ENCODE assay signal across 8 mouse cellular contexts in genomic region chr13:58128768-58129671, GRCm38 (mm10). TPM values are rescaled to one million over a fixed set of nuclear protein-coding genes. Genes with fewer than 3 reads are reported as not detected.
DNase-seq lines count a peak whose midpoint lies in the region; ATAC-seq and TF ChIP-seq lines count a peak whose summit lies in the region.

No protein-coding gene starts in this region.

- peak overlapping the region; percentile 67 for H3K4me2 ChIP-seq in embryonic facial prominence, embryonic 12.5 days (replicated peaks)
- peak overlapping the region; percentile 54 for H3K4me2 ChIP-seq in limb, embryonic 11.5 days (ENCODE audit: low read depth, severe bottlenecking)
- H3K4me2 ChIP-seq in midbrain, embryonic 13.5 days (replicated peaks), result peak overlapping the region; percentile 65

- peak overlapping the region; percentile 98 for H3K4me3 ChIP-seq in embryonic facial prominence, embryonic 12.5 days
- H3K4me3 ChIP-seq in kidney, adult 2 months (ENCODE audit: insufficient read depth, low read depth, low read length), result peak overlapping the region; percentile 72
- peak overlapping the region; percentile 100 for H3K4me3 ChIP-seq in limb, embryonic 11.5 days (ENCODE audit: low read depth, low read length)
- H3K4me3 ChIP-seq in midbrain, embryonic 13.5 days (replicated peaks), result peak overlapping the region; percentile 99
- H3K4me3 ChIP-seq in small intestine, adult 2 months (ENCODE audit: low read depth, low read length), result peak overlapping the region; percentile 94

- peak; percentile 92 for DNase-seq in 3134 (ENCODE audit: extremely low read depth, insufficient read length, low spot score)
- DNase-seq in adrenal gland, postnatal 36 days, result peak; percentile 97 to 98
- DNase-seq in heart, adult 18-20 months, result peak; percentile 97 to 98
- peak; percentile 98 for DNase-seq in kidney, adult 2 months
- peak; percentile 95 for DNase-seq in limb, embryonic 11.5 days (ENCODE audit: low spot score)

- H3K4me1 ChIP-seq in embryonic facial prominence, embryonic 12.5 days, result peaks cover 20% of the 10 kb centered on the region
- peaks cover 11% of the 10 kb centered on the region for H3K4me1 ChIP-seq in kidney, adult 2 months (ENCODE audit: control insufficient read depth, insufficient read depth, low read length)
- 0 out of 2 replicates have a peak, but pooled peaks cover 2% of the 10 kb centered on the region for H3K4me1 ChIP-seq in limb, embryonic 11.5 days (ENCODE audit: control insufficient read depth, insufficient read depth, low read length)
- H3K4me1 ChIP-seq in midbrain, embryonic 13.5 days (replicated peaks), result peaks cover 34% of the 10 kb centered on the region
- H3K4me1 ChIP-seq in small intestine, adult 2 months (ENCODE audit: control insufficient read depth, insufficient read depth, insufficient read length, low read length), result peaks cover 9% of the 10 kb centered on the region; the same call in 1 of the 2 replicates

- no peaks in the 10 kb centered on the region for H3K9me3 ChIP-seq in embryonic facial prominence, embryonic 12.5 days
- H3K9me3 ChIP-seq in limb, embryonic 11.5 days (ENCODE audit: control insufficient read depth, low read length), result no peaks in the 10 kb centered on the region
- H3K9me3 ChIP-seq in midbrain, embryonic 13.5 days, result no peaks in the 10 kb centered on the region

- H3K27me3 ChIP-seq in embryonic facial prominence, embryonic 12.5 days, result no peaks in the 10 kb centered on the region
- no peaks in the 10 kb centered on the region for H3K27me3 ChIP-seq in kidney, adult 2 months (replicated peaks; ENCODE audit: control insufficient read depth, insufficient read depth, low read length)
- no peaks in the 10 kb centered on the region for H3K27me3 ChIP-seq in limb, embryonic 11.5 days (ENCODE audit: control insufficient read depth, insufficient read depth, low read length)
- H3K27me3 ChIP-seq in midbrain, embryonic 13.5 days, result no peaks in the 10 kb centered on the region
- no peaks in the 10 kb centered on the region for H3K27me3 ChIP-seq in small intestine, adult 2 months (ENCODE audit: control insufficient read depth, insufficient read depth, low read length)

- H3K9ac ChIP-seq in embryonic facial prominence, embryonic 12.5 days, result peak overlapping the region; percentile 99
- peak overlapping the region; percentile 100 for H3K9ac ChIP-seq in limb, embryonic 11.5 days (ENCODE audit: low read length)
- H3K9ac ChIP-seq in midbrain, embryonic 13.5 days (replicated peaks), result peak overlapping the region; percentile 99

- peak; percentile 98 for ATAC-seq in embryonic facial prominence, embryonic 12.5 days (ENCODE audit: insufficient number of reproducible peaks, insufficient read depth, low FRiP score, low TSS enrichment)
- peak; percentile 96 for ATAC-seq in limb, embryonic 11.5 days (ENCODE audit: insufficient number of reproducible peaks, low FRiP score, low TSS enrichment, low read depth)
- ATAC-seq in midbrain, embryonic 13.5 days, result peak; percentile 98

- TF ChIP-seq CTCF in kidney, adult 2 months (conservative IDR thresholded peaks at IDR 0.05; ENCODE audit: insufficient read depth, insufficient read length, low read depth, low read length), result no peak
- no peak for TF ChIP-seq CTCF in small intestine, adult 2 months (IDR thresholded peaks at IDR 0.05; ENCODE audit: extremely low read depth, insufficient read length, insufficient replicate concordance, low read depth, low read length)

- peaks cover 12% of the 10 kb centered on the region; the same call in 1 of the 2 replicates for H3K36me3 ChIP-seq in embryonic facial prominence, embryonic 12.5 days
- H3K36me3 ChIP-seq in kidney, adult 2 months (ENCODE audit: control insufficient read depth, insufficient read depth, low read length), result peaks cover 3% of the 10 kb centered on the region
- peaks cover 3% of the 10 kb centered on the region; the same call in 1 of the 2 replicates for H3K36me3 ChIP-seq in limb, embryonic 11.5 days (ENCODE audit: control insufficient read depth, insufficient read depth, low read length)
- no peaks in the 10 kb centered on the region for H3K36me3 ChIP-seq in midbrain, embryonic 13.5 days
- H3K36me3 ChIP-seq in small intestine, adult 2 months (ENCODE audit: control insufficient read depth, insufficient read depth, low read length), result peaks cover 4% of the 10 kb centered on the region; the same call in 1 of the 2 replicates

- WGBS in embryonic facial prominence, embryonic 12.5 days, result under 1% methylated on average over 83 of the region's 83 CpGs
- under 1% methylated on average over 82 of the region's 83 CpGs for WGBS in kidney, adult 2 months
- under 1% methylated on average over 79 of the region's 83 CpGs for WGBS in limb, embryonic 11.5 days
- WGBS in midbrain, embryonic 13.5 days, result under 1% methylated on average over 75 of the region's 83 CpGs
- under 1% methylated on average over 82 of the region's 83 CpGs for WGBS in small intestine, adult 2 months

- peak overlapping the region; percentile 99 for H3K27ac ChIP-seq in embryonic facial prominence, embryonic 12.5 days
- peak overlapping the region; percentile 97 for H3K27ac ChIP-seq in kidney, adult 2 months (ENCODE audit: insufficient read depth, low read depth, low read length)
- H3K27ac ChIP-seq in limb, embryonic 11.5 days (replicated peaks; ENCODE audit: low read depth, low read length), result peak overlapping the region; percentile 99
- peak overlapping the region; percentile 100 for H3K27ac ChIP-seq in midbrain, embryonic 13.5 days
- peak overlapping the region; percentile 88 for H3K27ac ChIP-seq in small intestine, adult 2 months (ENCODE audit: insufficient read depth, low read depth, low read length)

- peak; percentile 88 for TF ChIP-seq POLR2A in kidney, adult 2 months (IDR thresholded peaks at IDR 0.05; ENCODE audit: low read depth, low read length)
- TF ChIP-seq POLR2A in small intestine, adult 2 months (IDR thresholded peaks at IDR 0.05; ENCODE audit: low read depth, low read length), result peak; percentile 92

RNA-seq across cellular contexts. Expression of gene Hnrnpa0, which starts 0.7 kb away (rescaled TPM):
- 100 to 1,000 TPM; 123 to 133 TPM for total RNA-seq in adrenal gland, postnatal 36 days (2021)
- 47.1 and 47.4 TPM in 2 replicates for polyA plus RNA-seq in embryonic facial prominence, embryonic 12.5 days (2016; fragmentation: Nextera tagmentation; extraction: Ambion mirVana)
- 10 to 100 TPM; 69.3 to 72.8 TPM for total RNA-seq in heart, adult 18-20 months (2021)
- polyA plus RNA-seq in kidney, adult 2 months (2012; rRNA removed), result 38.3 and 46.8 TPM in 2 replicates
- 50.6 and 54.5 TPM in 2 replicates for polyA plus RNA-seq in limb, embryonic 11.5 days (2014; fragmentation: Nextera tagmentation; extraction: Ambion mirVana)
- 65.8 and 76.4 TPM in 2 replicates for polyA plus RNA-seq in midbrain, embryonic 13.5 days (2015; fragmentation: Nextera tagmentation; extraction: Ambion mirVana)
- polyA plus RNA-seq in small intestine, adult 2 months (2012; rRNA removed), result 44.5 and 94.1 TPM in 2 replicates

RNA-seq across cellular contexts. Expression of gene Klhl3, which starts 15.6 kb away (rescaled TPM):
- 1 to 10 TPM; 1.5 to 1.9 TPM for total RNA-seq in adrenal gland, postnatal 36 days (2021)
- polyA plus RNA-seq in embryonic facial prominence, embryonic 12.5 days (2016; fragmentation: Nextera tagmentation; extraction: Ambion mirVana), result 2.9 and 3.1 TPM in 2 replicates
- total RNA-seq in heart, adult 18-20 months (2021), result 1 to 10 TPM; 2.7 to 3.5 TPM
- 24.7 and 26.3 TPM in 2 replicates for polyA plus RNA-seq in kidney, adult 2 months (2012; rRNA removed)
- polyA plus RNA-seq in limb, embryonic 11.5 days (2014; fragmentation: Nextera tagmentation; extraction: Ambion mirVana), result 3.5 and 3.8 TPM in 2 replicates
- polyA plus RNA-seq in midbrain, embryonic 13.5 days (2015; fragmentation: Nextera tagmentation; extraction: Ambion mirVana), result 8.9 and 9.6 TPM in 2 replicates
- 0.33 and 0.43 TPM in 2 replicates for polyA plus RNA-seq in small intestine, adult 2 months (2012; rRNA removed)

RNA-seq across cellular contexts. Expression of gene Idnk, which starts 28.4 kb away (rescaled TPM):
- total RNA-seq in adrenal gland, postnatal 36 days (2021), result 10 to 100 TPM; 57.2 to 62.8 TPM
- polyA plus RNA-seq in embryonic facial prominence, embryonic 12.5 days (2016; fragmentation: Nextera tagmentation; extraction: Ambion mirVana), result 45.1 and 46.3 TPM in 2 replicates
- total RNA-seq in heart, adult 18-20 months (2021), result 10 to 100 TPM; 23.9 to 26.6 TPM
- polyA plus RNA-seq in kidney, adult 2 months (2012; rRNA removed), result 21.0 and 27.4 TPM in 2 replicates
- polyA plus RNA-seq in limb, embryonic 11.5 days (2014; fragmentation: Nextera tagmentation; extraction: Ambion mirVana), result 39.4 and 42.1 TPM in 2 replicates
- polyA plus RNA-seq in midbrain, embryonic 13.5 days (2015; fragmentation: Nextera tagmentation; extraction: Ambion mirVana), result 70.3 and 77.4 TPM in 2 replicates
- polyA plus RNA-seq in small intestine, adult 2 months (2012; rRNA removed), result 7.9 and 18.1 TPM in 2 replicates

Comparison
In these comparisons a context has a peak if more than half of its experiments do, and no peak if none do; other contexts are left out.
1. Peak in every context shown above with its lines: DNase-seq, ATAC-seq, H3K4me3 ChIP-seq and H3K27ac ChIP-seq.